Mouse (Mus musculus) Patski (cell line): ENCODE results near the gene Btbd17. TPM values are rescaled to one million over a fixed set of nuclear protein-coding genes. Genes with fewer than 3 reads are reported as not detected.

Source experiments
- ATAC-seq: fragments of 100-300 bp; one replicate; pipeline ENCODE4 v1.8.0; 2021
- CTCF ChIA-PET: fragments of 350-600 bp; sonication (Branson Sonifier 250); formaldehyde crosslinking; loops from one replicate; lab custom pipeline; 2022; ENCODE audit warnings: inconsistent platforms; lab: Charles Lee
- POLR2A ChIA-PET: fragments of 350-600 bp; sonication (Branson Sonifier 250); formaldehyde crosslinking; loops from one replicate; lab custom pipeline; 2022; ENCODE audit warnings: antibody characterized with exemption, inconsistent platforms; lab: Charles Lee
- DNase-seq: peaks from one replicate; pipeline ENCODE4 v3.0.0-alpha.2; 2011; ENCODE audit warnings: low read depth, low spot score
- H3K27me3 ChIP-seq: fragments of 371-371 bp; one replicate; pipeline ENCODE4 v1.5.1; 2021
- CTCF ChIP-seq: fragments of 100-300 bp; IDR thresholded peaks from one replicate; pipeline ENCODE4 v1.5.1; 2021
- in situ Hi-C: fragments of 300-500 bp; cut with MboI; formaldehyde crosslinking; loops from 3 replicates; pipeline ENCODE4 v1.11.1; 2018; ENCODE audit warnings: low pct_unique_long_range_greater_than_20kb, mixed read lengths
- polyA plus RNA-seq: library from polyadenylated mRNA; unstranded; gene quantifications from one replicate; pipeline ENCODE4 v1.2.3, GENCODE M21; 2021

Btbd17 gene
- polyA plus RNA-seq, 1 experiment from 2014 or later, result 0.45 TPM

- no peak for DNase-seq
Measured at GRCm38 (mm10) chr11:114821325-114821724, 25.6 kb upstream of the Btbd17 start.

GRCm38 (mm10) chr11:114820444-114820843 is 24.7 kb upstream of the Btbd17 start:
- CTCF ChIA-PET, result interaction anchor here (0.9 to 2.1 kb wide), 2 partner anchors 9 to 30 kb away, joined by 3 to 8 read pairs; no protein-coding TSS in a partner anchor
- DNase-seq, result no peak
- in situ Hi-C loops, result no loop called here

More at GRCm38 (mm10) chr11:114821325-114821724, 25.6 kb upstream of the Btbd17 start:
- in situ Hi-C loops, result no loop called here
- ATAC-seq, result no peak
- no peak for TF ChIP-seq CTCF
- ChIA-PET CTCF (interaction anchor here (0.8 to 2.1 kb wide), 3 partner anchors 8 to 29 kb away, joined by 3 to 8 read pairs (median 3); no protein-coding TSS in a partner anchor), POLR2A (interaction anchor here (1.4 to 3.8 kb wide), 2 partner anchors 7 to 61 kb away, joined by 3 to 35 read pairs; no protein-coding TSS in a partner anchor)
- H3K27me3 ChIP-seq, result no peaks in the 10 kb centered on the region

GRCm38 (mm10) chr11:114819110-114819509 is 23.4 kb upstream of the Btbd17 start:
- no peak for DNase-seq
- ATAC-seq, result no peak
- no peak for TF ChIP-seq CTCF
- CTCF ChIA-PET, result interaction anchor here (0.9 to 2.1 kb wide), 8 partner anchors 8 to 59 kb away, joined by 3 to 8 read pairs (median 3); no protein-coding TSS in a partner anchor
- POLR2A ChIA-PET, result interaction anchor here (0.7 to 4.2 kb wide), 14 partner anchors 9 to 61 kb away, joined by 3 to 64 read pairs (median 4); partner anchors contain the start of gene Gprc5c
- in situ Hi-C loops, result loop anchor here (5.0 kb wide), 2 partner anchors 33 to 58 kb away; partner anchors contain the start of gene Gprc5c
- no peaks in the 10 kb centered on the region for H3K27me3 ChIP-seq

More at GRCm38 (mm10) chr11:114820444-114820843, 24.7 kb upstream of the Btbd17 start:
- H3K27me3 ChIP-seq, result no peaks in the 10 kb centered on the region
- no peak for ATAC-seq
- POLR2A ChIA-PET, result interaction anchor here (0.8 to 4.2 kb wide), 6 partner anchors 8 to 62 kb away, joined by 3 to 64 read pairs (median 4); partner anchors contain the start of gene Gprc5c
- no peak for TF ChIP-seq CTCF

GRCm38 (mm10) chr11:114818185-114818584 is 22.4 kb upstream of the Btbd17 start:
- peak; percentile 78 for ATAC-seq
- ChIA-PET POLR2A (interaction anchor here (0.7 to 4.2 kb wide), 9 partner anchors 10 to 60 kb away, joined by 3 to 64 read pairs (median 4); partner anchors contain the start of gene Gprc5c), CTCF (interaction anchor here (0.9 to 1.3 kb wide), 4 partner anchors 8 to 60 kb away, joined by 3 to 5 read pairs (median 3); no protein-coding TSS in a partner anchor)
- TF ChIP-seq CTCF, result no peak
- DNase-seq, result peak; percentile 82
- no peaks in the 10 kb centered on the region for H3K27me3 ChIP-seq
- in situ Hi-C loops, result loop anchor here (5.0 kb wide), 2 partner anchors 34 to 59 kb away; partner anchors contain the start of gene Gprc5c

- in situ Hi-C loops, result loop anchor here (5.0 kb wide), 2 partner anchors 35 to 60 kb away; partner anchors contain the start of gene Gprc5c
- CTCF ChIA-PET, result interaction anchor here (1.3 kb wide), 1 partner anchor 61 kb away, joined by 3 read pairs; no protein-coding TSS in a partner anchor
- no peaks in the 10 kb centered on the region for H3K27me3 ChIP-seq
- no peak for TF ChIP-seq CTCF
- DNase-seq (no peak), ATAC-seq (no peak)
- POLR2A ChIA-PET, result interaction anchor here (1.0 to 4.2 kb wide), 3 partner anchors 13 to 34 kb away, joined by 3 to 64 read pairs (median 3); partner anchors contain the start of gene Gprc5c
Measured at GRCm38 (mm10) chr11:114816934-114817333, 21.2 kb upstream of the Btbd17 start.

GRCm38 (mm10) chr11:114814873-114815592 is 19.3 kb upstream of the Btbd17 start:
- ChIA-PET POLR2A (interaction anchor here (0.7 to 1.7 kb wide), 3 partner anchors 14 to 58 kb away, joined by 3 to 4 read pairs (median 4); no protein-coding TSS in a partner anchor), CTCF (interaction anchor here (1.4 to 1.5 kb wide), 3 partner anchors 52 to 97 kb away, joined by 4 to 6 read pairs (median 4); no protein-coding TSS in a partner anchor)
- in situ Hi-C loops, result loop anchor here (5.0 kb wide), 2 partner anchors 37 to 62 kb away; partner anchors contain the start of gene Gprc5c
- ATAC-seq (no peak), DNase-seq (no peak)
- no peaks in the 10 kb centered on the region for H3K27me3 ChIP-seq
- no peak for TF ChIP-seq CTCF

GRCm38 (mm10) chr11:114812731-114813240 is 17.0 kb upstream of the Btbd17 start:
- ATAC-seq, result no peak
- DNase-seq, result no peak
- TF ChIP-seq CTCF, result peak; percentile 87
- ChIA-PET CTCF (interaction anchor here (0.7 to 2.6 kb wide), 9 partner anchors 9 to 102 kb away, joined by 3 to 18 read pairs (median 3); no protein-coding TSS in a partner anchor), POLR2A (interaction anchor here (0.8 to 1.6 kb wide), 3 partner anchors 63 to 98 kb away, joined by 4 to 6 read pairs (median 4); no protein-coding TSS in a partner anchor)
- H3K27me3 ChIP-seq, result no peaks in the 10 kb centered on the region
- in situ Hi-C loops, result no loop called here

- no peaks in the 10 kb centered on the region for H3K27me3 ChIP-seq
- ATAC-seq (no peak), DNase-seq (no peak)
- in situ Hi-C loops, result no loop called here
- CTCF ChIA-PET, result interaction anchor here (1.3 to 1.7 kb wide), 3 partner anchors 10 to 97 kb away, joined by 3 to 5 read pairs (median 3); no protein-coding TSS in a partner anchor
- POLR2A ChIA-PET, result no interaction called here
- TF ChIP-seq CTCF, result no peak
Measured at GRCm38 (mm10) chr11:114810344-114810743, 14.6 kb upstream of the Btbd17 start.

GRCm38 (mm10) chr11:114809371-114809770 is 13.6 kb upstream of the Btbd17 start:
- ATAC-seq (no peak), DNase-seq (no peak)
- no peaks in the 10 kb centered on the region for H3K27me3 ChIP-seq
- in situ Hi-C loops, result no loop called here
- POLR2A ChIA-PET, result no interaction called here
- CTCF ChIA-PET, result interaction anchor here (0.7 to 1.8 kb wide), 5 partner anchors 9 to 105 kb away, joined by 3 to 7 read pairs (median 3); no protein-coding TSS in a partner anchor
- TF ChIP-seq CTCF, result peak; percentile 70
